Mouse (Mus musculus) mature B cell (primary cell): ENCODE results near the gene Zfp385a.
"Not testable (repeated sequence)": the region's sequence is repeated elsewhere in the genome, so short reads cannot be mapped to it uniquely, and the experiment has no call there.

ENCODE experiments used
- in situ Hi-C: fragments of 300-500 bp; cut with MboI; formaldehyde crosslinking; loops from 2 replicates; pipeline ENCODE4 v1.14.3; 2019

Gene Zfp385a

DNA sequence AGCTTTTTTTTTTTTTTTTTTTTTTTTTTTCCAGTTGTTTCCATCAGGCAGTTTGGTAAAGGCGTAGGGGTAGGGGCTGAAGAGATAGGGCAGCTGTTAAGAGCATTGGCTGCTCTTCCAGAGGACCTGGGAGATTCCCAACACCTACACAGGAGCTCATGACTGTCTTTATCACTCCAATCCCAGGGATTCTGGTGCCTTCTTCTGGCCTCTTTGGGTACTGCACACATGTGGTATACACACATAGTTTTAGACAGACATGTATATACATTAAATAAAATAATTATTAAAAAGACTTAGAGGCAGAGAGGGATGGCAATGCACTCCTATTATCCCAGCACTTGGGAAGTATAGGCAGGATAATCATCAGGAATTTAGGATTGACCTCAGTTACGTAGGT, 46.5 kb downstream of the Zfp385a start:
- in situ Hi-C loops: no loop called here

DNA sequence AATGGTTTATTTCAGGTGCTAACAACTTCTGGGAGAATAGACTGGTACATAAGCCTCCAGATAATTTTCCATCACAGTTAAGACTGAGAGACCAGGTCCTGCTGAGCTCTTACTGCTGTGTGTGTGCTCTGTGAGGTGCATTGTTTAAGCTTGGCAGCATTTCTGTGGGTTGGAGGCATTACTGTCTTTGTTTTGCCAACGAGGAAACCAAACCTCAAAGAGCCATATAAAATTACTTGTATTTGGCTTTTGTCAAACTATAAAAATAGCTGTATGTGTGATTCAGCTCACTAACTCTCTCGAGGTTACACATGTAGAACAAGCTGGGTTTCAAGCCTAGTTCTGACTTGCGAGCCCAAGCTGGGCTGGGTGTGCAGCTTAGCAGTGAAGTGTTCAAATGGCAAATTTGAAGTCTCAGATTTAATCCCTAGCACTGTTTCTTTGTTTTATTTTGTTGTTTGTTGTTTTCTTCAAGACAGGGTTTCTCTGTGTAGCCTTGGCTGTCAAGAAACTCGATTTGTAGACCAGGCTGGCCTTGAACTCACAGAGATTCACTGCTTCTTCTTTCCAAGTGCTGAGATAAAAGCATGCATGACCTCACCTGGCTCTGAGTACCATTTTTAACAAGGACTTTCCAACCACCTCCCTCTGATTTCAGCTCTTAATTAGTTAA, 47.1 kb downstream of the Zfp385a start:
- in situ Hi-C loops: no loop called here

DNA sequence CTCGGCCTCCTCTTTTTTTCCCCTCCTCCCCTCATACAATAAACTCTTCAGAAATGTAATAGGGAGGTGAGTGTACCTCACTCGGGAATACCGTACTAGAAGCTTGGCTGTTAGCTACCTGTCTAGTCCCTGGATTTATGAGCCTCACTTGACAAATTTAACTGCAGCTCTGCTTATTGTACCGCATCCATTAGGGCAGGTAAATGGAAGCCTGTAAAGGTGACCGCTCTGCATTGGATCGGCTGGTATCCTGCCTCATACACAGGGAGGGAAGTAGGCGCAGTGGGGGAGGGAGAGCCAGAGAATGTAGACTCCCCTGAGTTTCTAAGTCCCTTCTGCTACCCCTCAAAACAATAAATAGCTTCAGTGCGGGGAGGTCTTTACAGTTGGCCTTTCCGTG, 49.0 kb downstream of the Zfp385a start:
- in situ Hi-C loops: no loop called here

DNA sequence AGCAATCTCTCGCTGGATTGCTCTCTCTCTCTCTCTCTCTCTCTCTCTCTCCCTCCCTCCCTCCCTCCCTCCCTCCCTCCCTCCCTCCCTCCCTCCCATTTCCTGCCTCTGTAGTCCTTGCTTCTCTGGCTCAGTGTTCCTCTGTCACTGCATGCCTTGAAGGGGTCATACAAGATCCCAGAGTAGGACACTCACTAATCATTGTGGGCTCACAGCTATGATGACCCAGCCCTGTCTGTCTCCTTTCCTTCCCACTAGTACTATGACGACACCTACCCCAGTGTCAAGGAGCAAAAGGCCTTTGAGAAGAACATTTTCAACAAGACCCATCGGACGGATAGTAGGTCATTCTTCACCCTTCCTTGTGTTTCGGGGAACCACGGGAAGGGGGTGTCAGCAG, 49.5 kb downstream of the Zfp385a start:
- in situ Hi-C loops: no loop called here

DNA sequence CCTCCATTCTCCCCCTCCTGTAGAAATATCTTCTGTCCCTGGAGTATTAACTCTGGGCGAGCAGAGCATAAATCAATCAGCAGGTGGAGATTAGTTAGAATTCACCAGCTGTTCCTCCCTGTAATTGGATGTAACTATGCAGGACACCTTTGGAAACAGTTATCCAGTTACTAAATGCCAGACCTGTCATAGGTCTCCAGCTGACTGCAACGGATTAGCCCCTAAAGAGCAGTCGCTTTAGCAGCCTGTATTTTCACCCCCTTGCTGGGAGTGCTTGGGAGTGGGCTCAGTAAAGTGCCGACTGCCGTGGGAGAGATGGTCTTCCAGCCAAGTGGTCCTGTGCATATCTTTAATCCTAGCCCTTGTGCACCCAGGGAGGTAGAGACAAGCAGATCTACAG, 50.3 kb downstream of the Zfp385a start:
- in situ Hi-C loops: no loop called here

DNA sequence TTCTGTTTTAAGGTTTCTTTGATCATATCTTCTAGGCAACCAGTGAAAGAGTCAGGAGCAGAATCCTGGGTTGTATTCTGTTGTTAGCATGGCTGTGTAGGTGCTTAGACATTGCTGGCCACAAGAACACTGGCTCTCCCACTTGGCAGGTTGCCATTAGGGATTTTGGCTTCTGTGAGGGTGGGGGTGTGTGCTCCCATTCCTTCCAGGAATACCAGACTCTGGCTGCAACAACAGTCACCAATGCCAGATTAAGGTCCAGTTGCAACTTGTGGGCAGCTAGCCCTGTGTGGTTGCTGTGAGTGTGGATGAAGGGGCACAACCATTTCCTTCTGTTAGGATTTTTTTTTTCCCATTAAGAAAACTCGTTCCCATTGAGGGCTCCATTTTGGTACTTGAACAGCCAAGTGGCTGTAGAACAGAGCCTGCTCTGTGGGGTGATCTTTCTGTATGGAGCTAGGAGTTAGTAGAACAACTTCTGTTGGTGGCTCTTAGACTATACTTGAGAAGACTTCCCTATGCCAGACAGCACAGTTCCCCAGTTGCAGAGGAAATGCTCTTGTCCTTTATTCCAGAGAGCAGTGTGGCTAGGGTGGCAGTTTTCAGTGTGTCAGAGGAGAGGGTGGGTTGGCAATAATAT, 54.0 kb downstream of the Zfp385a start:
- in situ Hi-C loops: no loop called here

DNA sequence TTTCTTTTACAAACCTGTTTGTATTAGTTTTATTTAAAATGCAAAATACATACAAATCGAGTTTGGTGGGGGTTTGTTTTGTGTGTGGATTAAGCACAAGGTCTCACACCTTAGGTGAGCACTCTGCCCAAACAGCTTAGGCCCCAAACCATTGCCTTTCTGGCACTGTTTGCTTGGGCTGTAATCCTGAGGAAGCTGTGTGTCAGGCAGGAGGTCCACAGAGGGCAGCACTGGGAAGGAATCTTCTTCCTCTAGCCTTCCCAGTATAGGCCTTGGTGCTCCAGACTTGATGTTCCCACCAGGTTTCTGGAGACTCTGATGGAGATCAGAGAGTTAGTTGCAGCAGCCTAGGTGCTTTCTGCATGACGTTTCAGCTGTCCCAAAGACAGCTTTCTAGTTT, 55.2 kb downstream of the Zfp385a start:
- in situ Hi-C loops: no loop called here

DNA sequence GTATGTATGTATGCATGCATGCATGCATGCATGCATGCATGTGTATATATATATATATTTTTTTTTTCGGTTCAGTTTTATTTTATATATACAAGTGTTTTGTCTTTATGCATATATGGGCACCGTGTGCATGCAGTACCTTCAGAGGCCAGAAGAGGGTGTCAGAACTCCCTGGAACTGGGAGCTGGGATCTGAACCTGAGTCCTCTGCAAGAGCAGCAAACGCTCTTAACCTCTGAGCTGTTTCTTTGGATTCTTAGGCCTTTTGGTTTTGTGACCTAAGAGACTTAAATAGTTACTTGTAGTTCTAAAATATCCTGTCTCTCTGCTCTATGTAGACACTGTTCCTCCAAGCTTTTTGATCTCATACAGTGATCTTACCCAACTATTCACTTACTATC, 55.8 kb downstream of the Zfp385a start:
- in situ Hi-C loops: no loop called here

DNA sequence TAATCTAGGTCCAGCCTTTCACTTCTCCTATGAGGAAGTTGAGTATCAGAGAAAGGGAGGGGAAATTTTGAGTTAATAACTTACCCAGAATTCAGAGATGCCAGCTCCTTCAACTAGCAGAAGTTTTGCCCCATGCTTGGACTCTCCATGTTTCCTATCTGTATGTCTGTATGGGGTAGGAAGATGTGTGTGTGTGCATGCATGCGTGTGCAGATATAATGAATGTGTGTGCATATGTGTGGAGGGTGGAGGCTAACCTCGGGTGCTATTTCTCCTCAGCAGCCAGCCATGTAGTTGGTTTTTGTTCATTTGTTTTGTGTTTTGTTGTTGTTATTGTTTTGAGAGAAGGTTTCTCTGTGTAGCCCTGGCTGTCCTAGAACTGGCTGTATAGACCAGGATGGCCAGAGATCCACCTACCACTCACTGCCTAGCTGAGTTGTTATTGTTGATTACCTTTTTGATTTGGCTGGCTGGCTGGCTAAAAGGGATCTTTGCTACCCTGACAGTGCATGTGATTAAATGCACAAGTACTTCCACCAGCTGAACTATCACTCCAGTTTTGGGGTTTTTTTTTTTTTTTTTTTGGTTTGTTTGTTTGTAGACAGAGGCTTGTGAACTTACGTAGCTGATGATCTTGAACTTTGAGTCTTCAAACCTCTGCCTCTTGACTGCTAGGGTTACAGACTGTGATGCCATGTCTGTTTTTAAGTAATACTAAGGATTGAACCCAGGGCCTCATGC, 58.3 kb downstream of the Zfp385a start:
- in situ Hi-C loops: no loop called here

DNA sequence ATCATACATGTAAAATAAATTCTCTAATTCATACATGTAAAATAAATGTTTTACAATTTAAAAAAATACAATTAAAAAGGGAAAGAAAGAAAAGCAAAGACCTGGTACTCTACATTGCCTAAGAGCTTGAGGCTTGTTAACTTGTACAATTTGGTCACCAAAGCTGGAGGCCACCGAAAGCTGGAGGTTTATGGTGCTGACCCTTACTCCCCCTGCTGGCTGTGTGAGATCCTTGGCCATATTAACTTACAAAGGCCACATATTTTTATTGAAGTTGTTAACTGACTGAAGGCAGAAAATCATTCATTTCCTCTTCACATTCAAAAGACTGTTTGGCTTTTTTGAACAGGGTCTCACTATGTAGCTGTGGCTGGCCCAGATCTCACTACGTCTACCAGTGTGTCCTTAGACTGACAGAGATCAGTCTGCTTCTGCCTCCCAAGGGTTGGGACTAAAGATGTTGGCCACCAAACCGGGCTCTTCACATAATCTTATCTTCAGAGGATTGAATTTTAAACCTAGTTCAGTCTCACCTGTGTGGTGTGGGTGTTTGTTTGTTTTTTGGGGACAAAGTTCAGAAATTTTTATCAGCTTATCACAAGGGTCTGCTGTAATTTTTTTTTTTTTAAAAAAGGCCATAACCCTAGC, 59.0 kb downstream of the Zfp385a start:
- in situ Hi-C loops: no loop called here

DNA sequence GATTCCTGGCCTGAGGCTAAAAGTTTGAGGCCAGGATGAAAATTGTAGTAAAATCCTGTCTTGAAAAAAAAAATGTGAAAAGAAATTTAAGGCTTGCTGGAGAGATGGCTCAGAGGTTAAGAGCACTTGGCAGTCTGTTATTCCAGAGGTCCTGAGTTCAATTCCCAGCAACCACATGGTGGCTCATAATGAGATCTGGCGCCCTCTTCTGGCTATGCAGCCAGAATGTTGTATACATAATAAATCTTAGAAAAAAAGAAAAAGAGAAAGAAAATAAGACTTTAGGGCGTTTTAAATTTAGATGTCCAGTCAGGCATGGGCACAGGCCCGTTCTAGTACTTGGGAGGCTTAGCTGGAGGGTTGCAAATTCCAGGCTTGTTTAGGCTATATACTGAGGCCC, 60.1 kb downstream of the Zfp385a start:
- in situ Hi-C loops: no loop called here

DNA sequence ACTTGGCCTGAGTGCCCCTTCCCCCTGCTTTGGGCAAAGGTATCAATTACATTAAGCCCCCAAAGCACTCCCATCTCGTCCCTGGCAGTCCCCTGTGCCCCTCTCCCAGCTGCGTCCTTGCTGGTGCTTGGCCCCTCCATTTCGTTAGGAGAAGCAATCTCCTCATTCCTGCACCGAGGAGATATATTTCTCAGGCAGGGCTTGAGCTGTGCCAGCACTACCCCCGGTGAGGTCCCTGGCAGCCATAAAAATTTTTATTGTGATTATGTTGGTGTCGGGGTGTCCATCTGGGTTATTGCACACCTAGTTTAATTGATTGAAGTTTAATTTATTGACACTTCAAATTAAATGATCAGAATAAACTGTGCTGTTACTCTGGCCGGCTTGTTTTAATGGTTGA, 61.9 kb downstream of the Zfp385a start:
- in situ Hi-C loops: no loop called here

DNA sequence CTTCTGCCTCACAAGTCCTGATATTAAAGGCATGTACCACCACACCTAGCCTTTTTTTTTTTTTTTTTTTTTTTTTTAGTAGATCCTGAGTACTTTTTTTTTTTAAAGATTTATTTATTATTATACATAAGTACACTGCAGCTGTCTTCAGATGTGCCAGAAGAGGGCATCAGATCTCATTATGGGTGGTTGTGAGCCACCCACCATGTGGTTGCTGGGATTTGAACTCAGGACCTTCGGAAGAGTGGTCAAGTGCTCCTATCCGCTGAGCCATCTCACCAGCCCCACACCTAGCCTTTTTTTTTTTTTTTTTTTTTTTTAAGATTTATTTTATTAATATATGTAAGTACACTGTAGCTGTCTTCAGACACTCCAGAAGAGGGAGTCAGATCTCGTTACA, 64.0 kb downstream of the Zfp385a start:
- in situ Hi-C loops: not testable (repeated sequence)

DNA sequence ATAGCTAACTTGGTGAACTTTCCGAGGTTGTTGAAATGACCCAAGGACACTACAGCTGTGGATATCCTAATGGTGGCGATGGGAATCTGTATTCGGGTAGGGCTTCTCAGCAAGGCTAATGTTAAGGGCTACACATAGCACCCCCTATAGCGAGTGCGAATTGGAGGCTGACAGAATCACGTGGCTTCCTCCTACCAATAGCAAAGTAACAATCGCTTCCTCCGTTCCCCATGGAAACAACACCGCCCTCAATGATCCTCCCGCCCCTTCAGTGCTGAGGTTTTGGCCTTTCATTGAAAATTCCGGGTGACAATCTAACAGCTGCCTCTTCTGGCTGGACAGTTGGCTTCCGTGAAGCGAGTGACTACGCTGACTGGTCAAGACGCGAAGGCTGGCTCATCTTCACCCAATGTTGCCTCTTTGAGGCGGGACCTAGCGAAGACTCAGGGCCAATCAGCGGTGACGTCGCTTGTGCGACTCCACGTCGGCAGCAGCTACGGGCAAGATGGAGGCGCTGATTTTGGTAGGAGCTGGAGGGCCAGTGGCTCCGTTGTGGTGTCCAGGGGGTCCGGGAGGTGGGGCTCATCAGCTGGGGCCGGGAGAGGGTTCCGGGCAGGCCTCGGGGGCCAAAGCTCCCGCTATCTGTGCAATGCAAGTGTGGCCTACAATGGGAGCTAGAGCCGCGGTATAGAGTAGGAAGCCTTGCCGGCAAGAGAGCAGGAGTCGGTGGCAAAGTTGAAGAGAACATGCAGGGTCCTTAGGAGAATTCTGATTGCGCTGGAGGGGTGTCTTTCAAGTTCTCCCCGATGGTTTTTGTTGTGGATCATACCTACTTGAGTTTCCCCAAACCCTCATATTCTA, 67.2 kb downstream of the Zfp385a start, which contains the start of gene Copz1:
Copz1 (plus strand) TSS at position 296 of the 861 bp plus-strand sequence.
- in situ Hi-C loops: no loop called here

DNA sequence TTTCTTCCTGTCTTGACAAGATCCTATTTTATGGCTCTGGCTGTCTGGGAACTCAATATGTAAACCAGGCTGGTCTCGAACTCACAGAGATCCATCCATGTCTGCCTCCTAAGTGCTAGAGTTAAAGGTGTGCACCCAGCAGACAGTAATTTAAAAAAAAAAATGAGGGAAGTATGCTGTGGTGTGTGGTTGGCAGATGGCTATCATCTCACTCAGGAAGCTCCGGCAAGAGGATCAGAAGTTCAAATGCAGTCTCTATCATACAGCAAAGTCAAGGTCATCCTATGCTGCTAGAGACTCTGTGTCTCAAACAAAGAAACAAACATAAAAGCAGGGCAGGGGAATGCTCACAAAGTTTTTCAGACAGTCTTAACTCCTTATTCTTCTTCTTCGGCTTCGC, 71.0 kb downstream of the Zfp385a start:
- in situ Hi-C loops: no loop called here

DNA sequence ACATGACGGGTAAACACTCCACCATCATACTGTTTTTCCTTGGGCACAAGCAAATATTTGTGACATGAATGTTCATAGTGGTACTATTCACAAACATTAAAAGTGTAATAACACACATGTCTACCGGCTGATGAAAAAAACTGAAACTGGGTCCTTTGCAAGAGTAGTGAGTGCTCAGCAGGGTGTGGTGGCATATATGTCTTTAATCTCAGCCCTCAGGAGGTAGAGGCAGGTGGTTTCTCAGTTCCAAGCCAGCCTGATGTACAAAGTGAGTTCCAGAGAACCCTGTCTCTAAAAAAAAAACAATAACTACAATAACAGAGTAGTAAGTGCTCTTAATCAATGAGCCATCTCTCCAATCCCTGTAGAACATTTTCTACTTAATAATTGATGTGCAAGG, 75.1 kb downstream of the Zfp385a start:
- in situ Hi-C loops: no loop called here
